Mouse (Mus musculus): ENCODE data around the gene Hoga1. TPM values are rescaled to one million over a fixed set of nuclear protein-coding genes. Genes with fewer than 3 reads are reported as not detected.

Gene Hoga1
- polyA plus RNA-seq, 1 experiment from 2014 or later = 1.7 TPM

DNA sequence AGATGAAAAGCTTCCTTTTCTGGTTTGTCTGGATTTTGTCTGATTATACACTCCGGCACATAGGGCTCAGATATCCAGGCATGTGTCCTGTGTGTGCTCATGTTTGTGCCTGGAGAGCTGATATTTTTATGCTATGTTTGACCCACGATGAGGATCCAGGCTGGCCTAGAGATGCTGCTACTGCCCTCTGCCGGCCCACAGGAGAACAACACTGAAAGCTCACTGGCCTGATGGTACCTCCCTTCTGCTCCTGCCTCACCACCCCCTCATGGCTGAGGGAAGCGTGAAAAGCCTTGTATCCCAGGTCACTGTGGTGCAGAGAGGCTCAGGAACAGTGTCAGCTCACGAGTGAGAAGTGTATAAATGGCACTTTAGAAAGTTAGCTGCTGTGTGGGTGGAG lies 19.3 kb upstream of the Hoga1 start:
- Histone ChIP-seq H3K4me3 (replicated peaks) (no peak overlapping the region), H3K4me2 (replicated peaks) (no peak overlapping the region), H3K27me3 (no peaks in the 10 kb centered on the region), H3K36me3 (no peaks in the 10 kb centered on the region), H3K27ac (replicated peaks) (no peak overlapping the region), H3K4me1 (peaks cover 30% of the 10 kb centered on the region), H3K9ac (no peak overlapping the region), H3K9me3 (replicated peaks) (no peaks in the 10 kb centered on the region)
- peak; percentile 25; the same call in 1 of the 2 replicates for ATAC-seq (ENCODE audit: insufficient number of reproducible peaks, low FRiP score, low TSS enrichment, low read depth)
- whole genome bisulfite sequencing = 3% methylated on average over 5 of the region's 5 CpGs

DNA sequence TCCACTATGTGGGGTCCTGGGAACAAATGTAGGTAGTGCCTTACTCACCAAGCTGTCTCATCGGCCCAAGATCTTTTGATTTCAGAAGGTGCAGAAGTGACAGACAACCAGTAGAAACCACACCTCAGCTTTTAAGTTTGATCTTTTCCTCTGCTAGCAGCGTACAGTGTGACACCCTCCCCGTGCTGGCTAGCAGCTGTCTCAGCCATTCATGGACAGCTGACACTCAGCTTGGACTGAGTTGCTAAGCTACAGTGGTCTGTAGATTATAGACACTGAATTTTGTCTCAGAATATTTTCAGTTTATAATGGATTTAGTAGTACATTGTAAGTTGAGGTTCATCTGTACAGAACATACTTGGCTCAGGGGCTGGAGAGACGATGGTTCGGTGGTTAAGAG lies 14.3 kb upstream of the Hoga1 start:
- Histone ChIP-seq H3K9me3 (replicated peaks) (no peaks in the 10 kb centered on the region), H3K4me1 (peaks cover 31% of the 10 kb centered on the region), H3K4me3 (replicated peaks) (no peak overlapping the region), H3K36me3 (0 out of 2 replicates have a peak, but pooled peaks cover 7% of the 10 kb centered on the region), H3K9ac (no peak overlapping the region), H3K27me3 (no peaks in the 10 kb centered on the region), H3K27ac (replicated peaks) (no peak overlapping the region), H3K4me2 (replicated peaks) (no peak overlapping the region)
- 68% methylated on average over 5 of the region's 5 CpGs for WGBS
- no peak for ATAC-seq (ENCODE audit: insufficient number of reproducible peaks, low FRiP score, low TSS enrichment, low read depth)

DNA sequence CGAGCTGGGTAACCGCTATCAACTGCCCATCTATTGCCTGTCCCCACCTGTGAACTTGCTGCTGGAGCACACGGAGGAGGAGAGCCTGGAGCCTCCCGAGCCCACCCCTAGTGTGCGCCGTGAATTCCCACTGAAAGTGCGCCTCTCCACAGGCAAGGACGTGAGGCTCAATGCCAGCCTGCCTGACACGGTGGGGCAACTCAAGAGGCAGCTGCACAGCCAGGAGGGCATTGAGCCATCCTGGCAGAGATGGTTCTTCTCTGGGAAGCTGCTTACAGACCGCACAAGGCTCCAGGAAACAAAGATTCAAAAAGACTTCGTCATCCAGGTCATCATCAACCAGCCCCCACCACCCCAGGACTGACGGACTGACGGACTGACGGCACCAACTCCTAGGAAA lies 11.8 kb upstream of the Hoga1 start:
- peaks cover 29% of the 10 kb centered on the region for H3K4me1 ChIP-seq
- H3K9me3 ChIP-seq (replicated peaks) = no peaks in the 10 kb centered on the region
- no peak for ATAC-seq (ENCODE audit: insufficient number of reproducible peaks, low FRiP score, low TSS enrichment, low read depth)
- WGBS = 73% methylated on average over 14 of the region's 14 CpGs
- H3K9ac ChIP-seq = no peak overlapping the region
- H3K27me3 ChIP-seq = no peaks in the 10 kb centered on the region
- H3K27ac ChIP-seq (replicated peaks) = peak overlapping the region; percentile 85
- H3K36me3 ChIP-seq = 0 out of 2 replicates have a peak, but pooled peaks cover 7% of the 10 kb centered on the region
- no peak overlapping the region for H3K4me2 ChIP-seq (replicated peaks)
- no peak overlapping the region for H3K4me3 ChIP-seq (replicated peaks)

DNA sequence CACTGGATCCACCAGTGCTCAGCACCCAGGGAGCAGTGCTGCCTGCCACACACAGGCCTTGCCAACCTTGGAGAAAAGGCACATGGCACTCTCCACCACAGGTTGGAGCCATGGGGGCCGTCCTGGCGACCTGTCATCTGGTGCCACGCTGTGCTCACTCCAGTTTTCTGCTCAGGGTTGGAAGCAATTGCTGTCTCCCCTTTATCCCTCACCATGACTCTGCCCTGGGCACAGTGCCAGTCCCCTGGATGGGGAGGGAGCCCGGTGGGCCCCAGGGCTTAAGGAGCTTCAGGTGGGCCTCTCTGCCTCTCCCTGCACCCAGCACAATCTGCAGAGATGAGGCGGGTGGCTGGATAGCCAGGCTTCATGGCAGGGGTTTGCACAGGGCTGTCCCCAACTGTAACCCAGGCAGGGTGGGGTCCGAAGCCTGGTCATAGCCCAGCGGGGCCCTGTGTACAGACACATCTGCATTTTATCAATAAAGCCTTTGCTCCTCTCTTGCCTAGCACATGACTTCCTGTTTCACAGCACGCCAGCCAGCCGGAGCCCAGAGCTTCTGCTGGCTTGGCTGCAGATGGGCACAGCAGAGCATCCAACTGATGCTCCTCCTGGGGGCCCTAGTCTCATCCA lies 11.1 kb upstream of the Hoga1 start:
- H3K27ac ChIP-seq (replicated peaks) = peak overlapping the region; percentile 85
- H3K9ac ChIP-seq = no peak overlapping the region
- H3K4me1 ChIP-seq = peaks cover 29% of the 10 kb centered on the region

DNA sequence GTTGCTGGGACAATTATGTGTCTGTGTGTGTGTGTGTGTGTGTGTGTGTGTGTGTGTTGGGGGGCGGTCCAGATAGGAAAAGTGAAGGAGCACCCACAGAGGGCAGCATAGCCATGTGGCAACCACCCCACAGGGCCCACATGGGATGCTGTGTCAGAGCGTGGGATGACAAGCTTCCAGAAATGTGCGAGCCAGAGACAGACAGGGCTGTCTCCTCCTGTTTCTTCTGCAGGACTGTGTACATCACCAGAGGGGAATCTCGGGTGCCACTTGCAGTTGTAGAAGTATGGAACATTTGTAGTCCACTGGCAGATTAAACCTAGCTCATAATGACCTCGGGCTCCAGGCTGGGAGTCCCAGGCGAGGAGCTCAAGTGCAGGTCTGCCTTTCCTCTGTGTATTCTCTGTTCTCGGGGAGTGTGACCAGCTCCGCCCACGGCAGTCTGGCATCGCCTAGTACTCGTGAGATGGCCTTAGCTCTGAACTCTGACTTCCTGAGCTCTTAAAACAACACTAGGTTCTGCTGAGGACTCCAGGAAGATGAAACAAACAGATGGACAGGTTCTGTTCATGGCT lies 10.4 kb upstream of the Hoga1 start:
- peak; percentile 16; the same call in 1 of the 2 replicates for ATAC-seq (ENCODE audit: insufficient number of reproducible peaks, low FRiP score, low TSS enrichment, low read depth)
- H3K9me3 ChIP-seq (replicated peaks) = no peaks in the 10 kb centered on the region
- H3K4me2 ChIP-seq (replicated peaks) = 0 out of 2 replicates have a peak overlapping the region, but pooled peaks have one; percentile 12
- 39% methylated on average over 11 of the region's 11 CpGs for WGBS
- H3K4me1 ChIP-seq = peaks cover 29% of the 10 kb centered on the region
- peak overlapping the region; percentile 85 for H3K27ac ChIP-seq (replicated peaks)
- 0 out of 2 replicates have a peak, but pooled peaks cover 7% of the 10 kb centered on the region for H3K36me3 ChIP-seq
- no peak overlapping the region for H3K4me3 ChIP-seq (replicated peaks)
- no peaks in the 10 kb centered on the region for H3K27me3 ChIP-seq
- H3K9ac ChIP-seq = no peak overlapping the region

More for the DNA sequence above, 11.1 kb upstream of the Hoga1 start:
- 0 out of 2 replicates have a peak, but pooled peaks cover 7% of the 10 kb centered on the region for H3K36me3 ChIP-seq
- H3K4me2 ChIP-seq (replicated peaks) = 0 out of 2 replicates have a peak overlapping the region, but pooled peaks have one; percentile 12
- ATAC-seq (ENCODE audit: insufficient number of reproducible peaks, low FRiP score, low TSS enrichment, low read depth) = peak; percentile 41
- WGBS = 42% methylated on average over 9 of the region's 9 CpGs
- H3K27me3 ChIP-seq = no peaks in the 10 kb centered on the region
- H3K4me3 ChIP-seq (replicated peaks) = no peak overlapping the region
- H3K9me3 ChIP-seq (replicated peaks) = no peaks in the 10 kb centered on the region

DNA sequence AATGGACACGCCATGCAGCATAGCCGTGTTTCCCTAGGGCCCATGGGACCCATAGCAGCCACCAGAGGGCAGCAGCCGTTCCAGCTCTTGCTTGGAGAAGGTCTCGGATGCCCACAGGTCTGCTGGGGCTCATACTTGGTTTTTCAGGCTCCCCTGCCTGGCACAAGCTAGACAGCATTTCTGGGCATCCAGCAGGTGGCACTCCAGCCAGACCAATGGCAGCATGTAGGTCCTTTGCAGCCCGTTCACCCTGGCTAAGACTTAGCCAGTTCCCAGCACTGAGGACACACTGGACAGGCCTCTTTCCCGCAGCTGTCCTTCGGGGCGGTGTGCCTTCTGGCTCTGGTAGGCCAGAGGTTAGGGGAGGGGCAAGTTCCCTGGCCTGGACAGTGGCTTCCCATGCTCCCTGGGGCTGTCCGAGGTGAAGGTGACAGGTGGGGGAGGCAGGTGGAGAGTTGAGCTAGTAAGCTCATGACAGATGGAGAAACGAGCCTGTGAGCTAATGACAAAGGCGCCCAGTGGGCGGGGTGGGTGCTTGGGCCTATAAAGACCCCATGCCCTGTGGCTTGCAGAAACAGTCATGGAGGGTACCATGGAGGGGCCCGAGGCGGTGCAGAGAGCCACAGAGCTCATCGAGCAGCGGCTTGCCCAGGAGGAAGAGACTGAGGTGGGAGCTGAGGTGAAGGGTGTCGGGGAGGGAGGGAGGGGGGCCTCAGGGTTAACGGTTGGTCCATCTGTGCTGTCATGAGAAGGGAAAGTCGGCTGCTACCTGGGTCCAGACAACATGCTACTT lies 9.8 kb upstream of the Hoga1 start, which contains the start of gene Ankrd2:
TSS of gene Ankrd2 (plus strand) at position 545 of the 793 bp plus-strand sequence.
- 0 out of 2 replicates have a peak, but pooled peaks cover 7% of the 10 kb centered on the region for H3K36me3 ChIP-seq
- peak; percentile 64 for ATAC-seq (ENCODE audit: insufficient number of reproducible peaks, low FRiP score, low TSS enrichment, low read depth)
- H3K27ac ChIP-seq (replicated peaks) = peak within 1 kb of the TSS; percentile 85
- no peak within 1 kb of the TSS for H3K9ac ChIP-seq
- no peak within 1 kb of the TSS for H3K4me3 ChIP-seq (replicated peaks)
- WGBS = 63% methylated on average over 19 of the region's 19 CpGs
- no peak within 1 kb of the TSS for H3K4me2 ChIP-seq (replicated peaks)
- H3K4me1 ChIP-seq = peaks cover 29% of the 10 kb centered on the region
- no peaks in the 10 kb centered on the region for H3K9me3 ChIP-seq (replicated peaks)
- H3K27me3 ChIP-seq = no peaks in the 10 kb centered on the region

DNA sequence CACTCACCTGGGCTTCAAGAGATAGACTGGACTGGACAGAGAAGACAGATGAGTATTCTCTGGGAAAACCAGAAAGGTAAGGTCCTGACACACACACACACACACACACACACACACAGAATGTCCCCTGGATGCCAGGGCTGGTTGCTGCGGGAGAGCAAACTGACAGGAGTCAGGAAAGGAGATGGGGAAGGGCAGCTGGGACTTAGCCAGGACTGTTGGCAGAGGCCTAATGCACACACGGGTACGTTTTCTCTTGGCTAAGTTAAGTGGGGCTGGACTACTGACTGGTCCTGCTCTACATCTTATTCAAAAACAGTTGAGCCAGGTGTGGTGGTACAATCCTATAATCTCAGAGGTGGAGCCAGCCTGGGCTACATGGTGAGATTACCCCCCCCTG lies 9.1 kb upstream of the Hoga1 start:
- H3K4me3 ChIP-seq (replicated peaks) = no peak overlapping the region
- no peak overlapping the region for H3K9ac ChIP-seq
- no peak for ATAC-seq (ENCODE audit: insufficient number of reproducible peaks, low FRiP score, low TSS enrichment, low read depth)
- no peaks in the 10 kb centered on the region for H3K27me3 ChIP-seq
- H3K9me3 ChIP-seq (replicated peaks) = no peaks in the 10 kb centered on the region
- 64% methylated on average over 3 of the region's 3 CpGs for WGBS
- H3K36me3 ChIP-seq = 0 out of 2 replicates have a peak, but pooled peaks cover 7% of the 10 kb centered on the region
- no peak overlapping the region for H3K27ac ChIP-seq (replicated peaks)
- peaks cover 29% of the 10 kb centered on the region for H3K4me1 ChIP-seq
- no peak overlapping the region for H3K4me2 ChIP-seq (replicated peaks)

DNA sequence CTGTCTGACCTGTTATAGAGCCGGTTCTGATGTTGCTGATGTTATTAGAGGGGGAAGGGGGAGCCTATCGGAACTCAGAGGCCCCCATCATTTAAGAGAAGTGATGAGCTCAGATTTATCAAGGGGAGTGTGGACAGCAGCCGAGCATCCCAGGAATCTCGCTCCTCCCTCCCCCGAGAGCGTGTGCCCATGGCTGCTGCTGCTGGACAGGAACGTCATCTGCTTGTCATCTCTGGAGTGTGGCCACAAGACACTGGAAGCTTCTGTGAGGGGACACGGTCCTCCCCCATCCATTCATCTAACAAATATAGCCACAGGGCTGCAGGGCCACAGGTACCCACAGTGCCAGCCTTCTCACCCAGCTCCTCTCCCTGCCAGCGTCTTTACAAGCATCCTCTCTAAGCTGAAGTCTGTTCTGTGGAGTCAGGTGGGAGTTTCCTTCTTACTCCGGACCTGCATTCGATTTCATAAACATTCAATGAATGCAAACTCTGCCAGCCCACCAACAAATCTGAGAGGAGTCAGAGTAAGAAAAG lies 8.2 kb upstream of the Hoga1 start:
- Histone ChIP-seq H3K27me3 (no peaks in the 10 kb centered on the region), H3K27ac (replicated peaks) (no peak overlapping the region), H3K9ac (no peak overlapping the region), H3K9me3 (replicated peaks) (no peaks in the 10 kb centered on the region), H3K4me2 (replicated peaks) (no peak overlapping the region), H3K36me3 (0 out of 2 replicates have a peak, but pooled peaks cover 7% of the 10 kb centered on the region), H3K4me1 (peaks cover 29% of the 10 kb centered on the region), H3K4me3 (replicated peaks) (no peak overlapping the region)
- ATAC-seq (ENCODE audit: insufficient number of reproducible peaks, low FRiP score, low TSS enrichment, low read depth) = no peak
- 66% methylated on average over 11 of the region's 11 CpGs for WGBS

DNA sequence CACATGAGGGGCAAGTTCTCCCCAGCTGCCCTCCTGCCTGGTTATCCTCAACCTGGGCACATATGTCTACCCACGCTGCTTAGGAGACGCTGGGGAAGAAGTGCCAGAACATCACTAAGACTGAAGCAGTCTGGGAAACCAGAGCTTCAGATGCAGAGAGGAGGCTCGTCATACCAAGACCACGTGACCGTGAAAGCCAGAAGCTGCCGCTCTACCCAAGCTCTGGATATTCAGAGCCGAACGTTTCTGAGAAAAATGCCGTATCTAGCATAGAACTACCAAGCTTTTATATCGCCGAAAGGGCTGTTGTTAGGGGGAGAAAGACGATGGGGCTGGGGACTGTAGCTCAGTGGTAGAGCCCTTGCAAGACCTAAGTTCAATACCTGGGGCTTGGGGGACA lies 7.1 kb upstream of the Hoga1 start:
- Histone ChIP-seq H3K36me3 (0 out of 2 replicates have a peak, but pooled peaks cover 7% of the 10 kb centered on the region), H3K27ac (replicated peaks) (no peak overlapping the region), H3K27me3 (no peaks in the 10 kb centered on the region), H3K4me3 (replicated peaks) (no peak overlapping the region), H3K4me1 (peaks cover 29% of the 10 kb centered on the region), H3K4me2 (replicated peaks) (no peak overlapping the region), H3K9ac (no peak overlapping the region), H3K9me3 (replicated peaks) (no peaks in the 10 kb centered on the region)
- 89% methylated on average over 12 of the region's 12 CpGs for WGBS
- ATAC-seq (ENCODE audit: insufficient number of reproducible peaks, low FRiP score, low TSS enrichment, low read depth) = no peak

DNA sequence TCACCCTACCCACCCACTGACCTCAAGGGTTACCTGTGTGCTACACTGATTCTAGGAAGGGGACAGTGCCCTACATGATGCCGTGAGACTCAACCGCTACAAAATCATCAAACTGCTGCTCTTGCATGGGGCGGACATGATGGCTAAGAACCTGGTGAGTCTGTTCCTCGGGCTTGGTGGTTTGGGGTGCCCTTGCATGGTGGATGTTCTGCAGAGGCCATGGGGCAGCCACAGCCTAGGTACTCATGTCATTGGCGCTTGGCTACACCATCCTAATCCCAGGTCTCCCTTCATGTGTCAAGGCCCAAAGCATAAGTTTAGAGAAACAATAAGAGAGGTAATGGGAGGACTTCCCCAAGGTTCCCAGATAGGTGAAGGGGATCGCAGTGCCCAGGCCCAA lies 1.4 kb upstream of the Hoga1 start:
- H3K27ac ChIP-seq (replicated peaks) = no peak overlapping the region
- H3K4me1 ChIP-seq = peaks cover 7% of the 10 kb centered on the region
- no peak overlapping the region for H3K4me2 ChIP-seq (replicated peaks)
- no peak for ATAC-seq (ENCODE audit: insufficient number of reproducible peaks, low FRiP score, low TSS enrichment, low read depth)
- no peak overlapping the region for H3K9ac ChIP-seq
- no peak overlapping the region for H3K4me3 ChIP-seq (replicated peaks)
- WGBS = 95% methylated on average over 6 of the region's 6 CpGs
- no peaks in the 10 kb centered on the region for H3K27me3 ChIP-seq
- no peaks in the 10 kb centered on the region for H3K9me3 ChIP-seq (replicated peaks)
- no peaks in the 10 kb centered on the region for H3K36me3 ChIP-seq

DNA sequence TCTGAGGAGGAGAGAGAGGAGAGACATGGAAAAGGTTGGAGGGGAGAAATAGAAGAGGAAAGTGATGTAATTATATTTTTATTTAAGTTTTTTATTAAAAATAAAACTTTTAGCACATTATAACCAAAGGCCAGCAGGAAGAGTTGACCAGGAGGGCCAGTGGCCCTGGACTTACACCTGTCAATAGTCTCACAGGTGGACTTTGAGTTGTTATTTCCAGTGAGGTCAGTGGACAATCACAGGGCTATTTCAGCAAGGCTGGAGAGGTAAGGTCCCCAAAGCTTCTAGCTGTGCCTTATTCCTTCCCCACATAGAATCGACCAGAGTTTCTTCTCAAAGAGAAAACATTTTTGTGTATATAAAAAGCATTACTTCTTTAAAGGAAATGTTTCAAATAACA lies 4.8 kb downstream of the Hoga1 start:
- no peak for ATAC-seq (ENCODE audit: insufficient number of reproducible peaks, low FRiP score, low TSS enrichment, low read depth)
- 78% methylated on average over 1 of the region's 1 CpGs for WGBS
- H3K27ac ChIP-seq (replicated peaks) = no peak overlapping the region
- H3K36me3 ChIP-seq = no peaks in the 10 kb centered on the region
- no peak overlapping the region for H3K9ac ChIP-seq
- no peaks in the 10 kb centered on the region for H3K27me3 ChIP-seq
- peaks cover 7% of the 10 kb centered on the region for H3K4me1 ChIP-seq
- H3K9me3 ChIP-seq (replicated peaks) = no peaks in the 10 kb centered on the region
- H3K4me2 ChIP-seq (replicated peaks) = no peak overlapping the region
- H3K4me3 ChIP-seq (replicated peaks) = no peak overlapping the region
